Mouse (Mus musculus) effector memory CD4-positive, alpha-beta T cell, adult 7 months (primary cell): Measurements from ENCODE around the gene Nuf2. TPM values are rescaled to one million over a fixed set of nuclear protein-coding genes. Genes with fewer than 3 reads are reported as not detected.

Experiments
- polyA plus RNA-seq: library from polyadenylated mRNA; unstranded; fragments of 100-300 nt; shearing (Covaris generic); gene quantifications from one replicate; pipeline ENCODE4 v1.2.1, GENCODE M21; 2017

The Nuf2 gene
- 0.12 TPM for polyA plus RNA-seq

DNA sequence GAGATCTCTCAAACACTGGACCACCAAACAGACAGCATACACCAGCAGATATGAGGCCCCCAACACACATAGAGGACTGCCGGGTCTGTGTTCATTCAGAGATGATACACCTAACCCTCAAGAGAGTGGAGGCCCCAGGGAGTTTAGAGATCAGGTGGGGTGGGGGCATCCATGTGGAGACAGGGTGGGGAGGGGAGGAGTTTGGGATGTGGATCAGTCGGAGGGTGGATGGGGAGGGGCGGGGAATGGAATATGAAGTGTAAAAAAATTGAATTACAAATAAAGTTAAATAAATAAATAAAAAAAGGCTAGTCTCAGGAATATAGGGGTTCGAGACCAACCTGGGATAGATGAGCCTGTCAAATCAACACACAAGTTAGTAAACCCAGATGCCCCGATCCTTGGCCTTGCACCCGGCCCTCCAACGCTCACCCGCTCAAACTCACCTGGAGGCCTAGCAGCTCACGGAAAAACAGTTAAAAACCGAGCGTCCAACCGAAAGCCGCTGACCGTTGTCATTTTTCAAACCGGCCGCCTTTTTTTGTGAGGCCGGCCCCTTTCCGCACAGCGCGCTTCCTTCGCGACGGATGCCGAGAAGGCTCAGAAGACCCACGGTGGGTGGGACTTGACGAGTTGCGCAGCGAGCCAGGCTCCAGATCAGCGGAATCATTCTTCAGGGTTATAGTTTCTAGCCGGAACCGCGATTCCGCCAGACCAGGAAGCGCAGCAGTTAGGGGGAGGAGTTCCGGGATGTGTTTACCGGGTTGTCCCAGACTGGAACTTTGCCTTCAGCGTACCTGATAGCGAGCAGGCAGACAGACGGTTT, at the start of gene Nuf2:
TSS of gene Nuf2 (minus strand) at position 589 of the 826 bp plus-strand sequence.

Other genes with a start within 250 kb of the Nuf2 start
- 0.27 TPM for gene Rgs5, start 124.0 kb upstream of the Nuf2 start, polyA plus RNA-seq
- not detected for gene Rgs4, start 216.2 kb upstream of the Nuf2 start, polyA plus RNA-seq